Mouse (Mus musculus) frontal cortex, adult 2 months (tissue): ENCODE data around the gene Nav1. TPM values are rescaled to one million over a fixed set of nuclear protein-coding genes. Genes with fewer than 3 reads are reported as not detected.
A peak's percentile ranks its signal among the peaks of the same experiment; 100 is the strongest.

Source experiments
- DNase-seq, 2 experiments: peaks; one replicate each; pipeline ENCODE4 v3.0.0; 2022; ENCODE audit warnings: low spot score in 1 of 2; ENCODE audit errors: extremely low spot score in 1 of 2
- polyA plus RNA-seq: library from polyadenylated mRNA; depleted of rRNA; stranded (reverse); fragments of >200 nt; gene quantifications from 2 replicates; pipeline ENCODE4 v1.2.3, GENCODE M21; 2012

Gene Nav1
- polyA plus RNA-seq, 1 experiment: 61.9 TPM

- peak in 1 of 2 experiments; percentile 62 for DNase-seq
Measured at GRCm38 (mm10) chr1:135584587-135585541, 22.2 kb downstream of the Nav1 start.

- DNase-seq: peak in 1 of 2 experiments; percentile 27
Measured at GRCm38 (mm10) chr1:135583678-135584515, 23.2 kb downstream of the Nav1 start.

GRCm38 (mm10) chr1:135583081-135583677 is 23.9 kb downstream of the Nav1 start:
- peak; percentile 63 to 72 for DNase-seq

DNA sequence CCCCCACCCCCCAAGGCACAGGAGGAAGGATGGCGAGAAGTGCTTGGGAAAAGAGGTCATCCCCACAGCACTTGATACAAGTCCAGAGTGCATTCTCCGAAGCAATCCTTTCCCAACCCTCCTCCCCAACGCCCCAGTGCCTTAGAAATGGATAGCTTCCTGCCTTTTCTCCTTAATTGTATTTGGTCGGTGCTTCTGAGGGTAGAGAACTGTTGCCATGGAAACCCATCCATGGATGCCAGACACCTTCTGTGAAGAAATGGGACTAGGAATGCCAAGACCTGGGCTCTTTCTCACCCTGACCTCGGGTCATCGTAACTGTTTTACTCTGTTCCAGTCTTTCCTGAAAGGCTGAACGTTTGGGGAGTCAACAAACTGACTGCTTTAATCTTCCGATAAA is 26.1 kb downstream of the Nav1 start:
- DNase-seq: peak in 1 of 2 experiments; percentile 46

DNA sequence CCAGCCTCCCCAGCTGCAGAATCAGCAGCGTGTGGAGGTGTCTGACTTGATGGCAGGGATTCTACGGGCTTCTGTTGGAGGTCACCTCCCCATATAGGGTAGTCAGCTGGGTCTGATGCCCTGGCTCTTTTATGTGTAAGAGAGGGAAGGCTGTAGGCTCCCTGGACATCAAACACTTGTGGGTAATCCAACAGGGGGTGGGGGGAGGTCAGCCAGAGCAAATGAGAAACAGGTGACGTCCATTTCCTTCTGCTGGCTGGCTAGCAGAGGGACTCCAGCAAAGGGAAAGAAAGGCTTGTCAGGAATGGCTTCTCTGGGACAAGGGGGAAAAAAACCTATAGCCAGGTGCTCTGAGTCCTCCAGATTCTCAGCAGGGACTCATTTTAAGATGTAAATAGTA is 28.0 kb downstream of the Nav1 start:
- no peak for DNase-seq

DNA sequence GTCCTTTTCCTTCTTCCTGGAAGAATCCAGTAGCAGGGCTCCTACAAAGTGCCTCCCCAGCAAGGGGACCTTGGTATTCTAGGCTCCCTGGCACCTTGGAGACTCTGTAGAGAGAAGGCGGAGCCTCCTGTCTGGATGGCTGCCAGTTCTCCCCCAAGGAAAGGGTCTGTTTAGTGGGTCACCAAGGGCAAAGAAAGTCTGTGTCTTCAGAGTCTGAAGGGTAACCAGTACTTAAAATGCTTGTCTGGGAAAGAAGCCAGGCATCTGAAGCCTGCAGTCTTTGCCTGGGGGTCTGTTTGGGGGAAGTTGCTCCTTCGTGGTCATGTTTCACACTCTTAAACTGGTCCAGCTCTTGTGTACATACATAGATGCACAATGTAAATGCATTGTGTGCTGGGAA is 29.3 kb downstream of the Nav1 start:
- DNase-seq: no peak

DNA sequence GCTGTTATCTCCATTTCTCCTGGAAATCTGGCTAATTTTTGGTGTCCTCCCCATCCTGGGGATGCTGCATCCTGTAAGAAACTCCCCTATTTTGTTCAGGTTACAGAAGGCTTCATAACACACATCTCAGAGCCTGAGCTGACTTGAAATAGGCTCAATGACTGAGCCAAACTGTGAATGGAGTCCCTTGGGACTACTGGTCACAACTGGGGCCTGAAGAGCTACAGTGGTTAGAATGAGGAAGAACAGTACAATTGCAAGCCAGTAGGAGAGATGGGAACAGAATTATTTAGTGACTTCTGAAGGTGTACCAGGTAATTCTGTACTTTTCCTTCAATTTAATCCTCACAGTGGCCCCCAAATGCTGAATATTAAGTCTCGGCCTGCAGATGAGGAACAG is 31.7 kb downstream of the Nav1 start:
- no peak for DNase-seq

GRCm38 (mm10) chr1:135574451-135575208 is 32.5 kb downstream of the Nav1 start:
- no peak for DNase-seq

DNA sequence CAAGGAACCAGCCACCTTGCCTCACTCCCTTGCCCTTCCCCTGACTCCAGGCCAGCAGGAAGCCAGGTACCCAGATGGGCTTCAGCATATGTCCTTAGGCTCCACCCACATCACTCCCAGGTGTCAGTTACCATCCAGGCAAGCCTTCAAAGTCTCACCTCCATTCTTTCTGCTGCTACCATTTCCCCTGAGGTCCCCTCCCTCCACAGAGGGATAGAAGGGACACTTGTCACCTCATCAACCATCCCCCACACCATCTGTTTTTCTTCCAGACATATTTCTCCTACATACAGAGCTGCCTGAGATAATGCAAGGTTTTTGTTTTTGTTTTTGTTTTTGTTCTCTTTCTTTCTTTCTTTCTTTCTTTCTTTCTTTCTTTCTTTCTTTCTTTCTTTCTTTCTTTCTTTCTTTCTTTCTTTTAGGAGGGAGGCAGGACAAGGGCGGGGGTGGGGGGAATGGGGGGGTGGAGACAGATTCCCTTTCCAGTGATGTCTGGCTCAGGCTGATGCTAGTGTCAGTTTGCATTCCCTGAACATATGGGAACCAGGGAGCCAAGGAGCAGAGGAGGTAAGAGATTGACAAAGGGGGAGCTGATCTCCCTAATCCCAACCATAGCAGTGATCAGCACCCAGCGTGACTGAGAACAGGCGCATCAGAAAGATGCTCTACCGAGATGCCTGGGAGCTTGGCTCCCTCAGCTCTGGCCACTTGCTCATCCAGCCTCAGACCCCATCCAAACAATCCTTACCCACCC is 34.8 kb downstream of the Nav1 start:
- no peak for DNase-seq

DNA sequence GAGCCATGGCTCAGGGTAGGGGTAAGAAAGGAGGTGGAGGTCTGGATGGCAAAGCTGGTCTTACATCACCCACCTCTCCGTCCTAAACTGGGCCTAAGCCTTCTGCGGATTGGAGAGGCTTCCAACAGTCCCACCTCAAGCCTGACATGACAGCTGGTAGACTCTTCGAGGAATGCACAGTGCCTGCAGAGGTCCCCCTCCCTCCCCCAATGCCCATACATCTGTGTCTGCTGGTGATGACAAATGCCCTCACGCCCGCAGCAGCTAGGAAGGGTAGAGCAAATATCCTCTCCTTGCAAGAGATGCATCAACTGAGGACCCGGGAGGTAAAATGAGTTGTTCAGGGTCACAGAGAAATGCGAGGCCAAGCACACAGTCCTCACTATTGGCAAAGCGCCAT is 39.0 kb downstream of the Nav1 start:
- DNase-seq: no peak

DNA sequence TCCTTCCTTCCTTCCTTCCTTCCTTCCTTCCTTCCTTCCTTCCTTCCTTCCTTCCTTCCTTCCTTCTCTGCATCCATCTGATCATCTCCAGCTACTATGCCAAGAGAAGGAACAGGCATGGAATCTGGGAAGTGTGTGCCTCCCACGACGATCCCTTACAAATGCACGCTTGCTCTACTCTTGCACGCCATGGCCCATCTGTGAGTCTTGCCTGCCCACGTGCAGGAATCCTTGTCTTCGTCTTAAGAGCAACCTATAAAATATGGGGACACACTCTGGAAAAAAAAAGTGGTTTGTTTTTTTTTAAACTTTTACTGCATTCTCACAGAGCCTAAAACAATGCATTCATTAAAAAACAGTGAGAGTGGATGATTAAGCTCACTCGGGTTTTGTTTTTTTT is 40.5 kb downstream of the Nav1 start:
- DNase-seq: peak; percentile 59 to 81

DNA sequence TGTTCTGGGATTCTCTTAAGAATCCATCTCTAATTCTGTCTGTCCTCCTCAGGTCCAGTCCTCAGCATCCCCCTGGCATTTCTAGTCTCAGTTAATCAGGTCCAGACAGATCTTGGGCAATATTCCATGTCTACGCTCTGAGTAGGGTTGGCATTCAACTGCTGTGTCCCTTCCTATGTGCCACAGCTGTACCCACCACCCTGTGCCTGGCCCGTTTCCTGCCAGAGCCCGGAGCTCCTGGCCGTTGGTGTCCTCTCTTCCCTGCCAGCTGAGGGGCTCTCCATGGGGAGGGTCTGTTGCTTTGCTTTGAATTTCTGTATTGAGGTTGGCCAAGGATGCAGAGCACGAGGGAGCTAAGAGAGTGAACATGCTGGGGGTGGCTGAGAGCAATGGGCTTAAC is 41.3 kb downstream of the Nav1 start:
- DNase-seq: no peak

DNA sequence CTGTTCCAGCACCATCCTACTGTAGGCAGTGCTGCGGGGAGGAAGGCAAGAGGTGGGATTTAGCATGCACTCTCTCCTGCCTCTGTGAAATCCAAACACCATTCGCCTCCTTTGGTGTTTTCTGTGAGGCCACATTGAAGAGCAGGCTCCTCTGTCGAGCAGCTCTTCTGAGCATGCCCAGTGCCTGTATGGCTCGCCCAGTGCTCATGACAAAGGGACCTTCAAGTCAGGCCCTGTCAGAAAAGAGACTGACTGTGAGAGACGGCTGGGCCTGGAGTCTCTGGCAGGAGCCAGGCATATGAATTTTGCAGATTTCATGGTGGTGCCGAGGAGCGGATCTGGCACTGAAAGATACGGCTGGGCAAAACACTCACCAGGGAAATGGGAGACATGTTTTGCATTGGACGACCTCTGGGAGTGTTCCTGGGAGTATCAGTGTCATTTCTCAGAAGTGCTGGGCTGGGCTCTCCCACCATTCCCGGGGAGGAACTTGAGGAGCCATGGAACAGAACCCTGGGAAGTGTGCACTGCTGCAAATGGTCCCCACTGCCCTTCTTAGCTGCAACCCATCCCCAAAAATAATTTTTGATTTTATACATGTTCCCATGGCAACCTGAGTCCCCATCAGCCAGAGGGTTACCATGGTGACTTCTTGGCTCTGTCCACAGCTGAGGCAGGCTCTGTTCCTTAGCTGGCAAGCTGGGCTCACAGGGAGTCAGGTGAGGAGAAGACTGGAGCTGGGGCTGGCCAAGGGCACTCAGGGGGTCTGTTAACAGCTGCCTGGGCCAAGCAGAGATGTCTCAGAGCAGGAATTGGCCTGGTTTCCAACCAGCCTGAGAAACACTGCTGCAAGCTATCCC is 42.2 kb downstream of the Nav1 start:
- DNase-seq: peak in 1 of 2 experiments; percentile 52

DNA sequence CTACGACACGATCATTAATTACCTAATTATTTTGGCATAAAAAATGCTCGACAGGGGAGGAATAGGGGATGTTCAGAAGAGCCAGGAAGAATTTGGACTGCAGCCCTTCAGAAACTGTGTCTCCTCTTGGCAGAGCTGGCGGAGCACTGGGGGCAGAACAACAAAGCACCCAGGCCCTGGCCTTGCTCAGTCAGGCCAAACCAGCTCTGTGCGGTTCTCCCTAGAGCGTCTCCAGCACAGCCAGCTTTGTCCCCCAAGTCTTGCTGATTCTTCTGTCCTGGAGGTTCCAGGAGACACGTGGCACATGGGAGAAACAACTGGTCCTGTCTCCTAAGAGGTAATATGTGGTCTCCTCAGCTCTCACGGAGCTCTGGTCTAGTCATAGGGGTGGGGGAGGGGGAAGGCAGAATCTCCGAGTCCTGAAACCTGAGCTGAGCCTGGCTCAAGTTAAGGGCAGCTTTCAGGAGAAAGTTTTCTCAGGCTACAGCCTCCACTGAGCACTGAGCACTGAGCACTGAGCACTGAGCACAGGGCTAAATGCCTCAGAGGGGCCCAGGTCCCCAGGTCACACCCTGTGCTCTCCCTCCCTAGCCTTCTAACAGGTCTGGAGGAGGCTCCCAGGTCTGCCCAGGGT is 43.2 kb downstream of the Nav1 start:
- DNase-seq: no peak

- DNase-seq: no peak
Measured at GRCm38 (mm10) chr1:135562982-135563650, 44.0 kb downstream of the Nav1 start.

- DNase-seq: no peak
Measured at GRCm38 (mm10) chr1:135562115-135562514, 45.0 kb downstream of the Nav1 start.

DNA sequence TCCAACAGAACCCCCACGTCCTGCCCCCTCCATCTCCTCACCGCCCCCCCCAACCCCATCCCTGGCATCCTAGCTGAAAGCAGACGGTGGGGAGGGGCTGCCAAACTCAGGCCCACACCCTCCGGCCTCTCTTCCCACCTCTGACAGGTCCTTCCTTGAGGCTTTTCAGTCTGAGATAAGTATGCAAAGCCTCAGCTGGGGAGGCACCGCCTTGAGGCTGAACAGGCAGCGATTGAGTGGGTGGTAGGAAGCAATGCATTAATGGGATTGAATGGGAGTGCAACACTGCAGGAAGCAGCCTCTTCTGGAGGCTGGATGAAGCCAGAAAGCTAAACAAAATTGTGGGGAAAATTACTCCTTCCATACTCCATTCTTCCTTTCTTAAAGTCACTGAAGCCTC is 45.8 kb downstream of the Nav1 start:
- DNase-seq: no peak

GRCm38 (mm10) chr1:135557976-135558375 is 49.1 kb downstream of the Nav1 start:
- no peak for DNase-seq
